Mouse (Mus musculus) cerebellum, adult 2 months (tissue): ENCODE results near the gene 4930453N24Rik.

Experiments used
- CTCF ChIP-seq: fragments of 200-500 bp; IDR thresholded peaks from 2 replicates; pipeline ENCODE4 v1.5.1; 2011; ENCODE audit warnings: low read depth, mild to moderate bottlenecking, control low read depth, low read length, moderate library complexity, borderline replicate concordance; ENCODE audit not compliant: insufficient read depth
- POLR2A ChIP-seq: fragments of 200-500 bp; IDR thresholded peaks from 2 replicates; pipeline ENCODE4 v1.6.1; 2011; ENCODE audit warnings: low read length, control low read depth, borderline replicate concordance; ENCODE audit not compliant: insufficient read depth

GRCm38 (mm10) chr16:64717814-64718213, 53.1 kb downstream of the 4930453N24Rik start:
- TF ChIP-seq CTCF: no peak
- no peak for TF ChIP-seq POLR2A
